In the genomic region with DNA sequence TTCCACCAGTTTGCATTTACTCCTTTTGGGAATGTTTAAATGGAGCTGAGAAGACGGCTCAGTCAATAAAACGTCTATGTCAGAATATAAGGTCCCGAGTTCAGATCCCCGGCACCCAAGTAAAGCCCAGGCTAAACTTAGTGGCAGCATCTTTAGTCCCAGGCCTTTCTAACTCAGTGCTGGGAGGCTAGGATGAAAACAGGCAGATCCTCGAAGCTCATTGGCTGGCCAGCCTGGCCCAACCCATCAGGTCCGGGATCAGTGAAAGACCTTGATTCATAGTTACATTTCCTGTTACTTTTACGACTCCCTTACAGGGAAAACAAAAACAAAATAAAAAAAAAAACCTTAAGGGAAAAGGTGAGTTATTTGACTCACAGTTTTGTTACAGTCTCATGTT, we compare ENCODE assay signal across 19 mouse cellular contexts. TPM values are rescaled to one million over a fixed set of nuclear protein-coding genes. Genes with fewer than 3 reads are reported as not detected.
DNase-seq lines count a peak whose midpoint lies in the region; ATAC-seq and TF ChIP-seq lines count a peak whose summit lies in the region.
"Had no signal": no experiment of that assay in that cellular context is flagged by ENCODE, and none has a peak within 500 bp of the region (broad histone marks: within the 10 kb centered on the region; RNA-seq: fewer than 3 reads in every experiment).

No protein-coding gene starts in this region.

- no peak for ATAC-seq in embryonic facial prominence, embryonic 12.5 days (ENCODE audit: insufficient number of reproducible peaks, insufficient read depth, low FRiP score, low TSS enrichment)
- no peak for ATAC-seq in liver, embryonic 16.5 days (ENCODE audit: low read depth)
- ATAC-seq in liver, embryonic 12.5 days, result no peak
- no peak for ATAC-seq in embryonic facial prominence, embryonic 15.5 days (ENCODE audit: insufficient number of reproducible peaks, low FRiP score, low TSS enrichment, low read depth)
- ATAC-seq in liver, postnatal 0 days, result no peak
- ATAC-seq: forebrain, postnatal 0 days; inflammation-experienced regulatory T-cells, adult 6 months; lung, postnatal 0 days had no signal

- no peaks in the 10 kb centered on the region for H3K9me3 ChIP-seq in embryonic facial prominence, embryonic 12.5 days
- no peaks in the 10 kb centered on the region for H3K9me3 ChIP-seq in embryonic facial prominence, embryonic 10.5 days
- H3K9me3 ChIP-seq in liver, embryonic 16.5 days (replicated peaks; ENCODE audit: control insufficient read depth, low read length), result no peaks in the 10 kb centered on the region
- no peaks in the 10 kb centered on the region for H3K9me3 ChIP-seq in liver, embryonic 12.5 days (replicated peaks)
- H3K9me3 ChIP-seq in embryonic facial prominence, embryonic 15.5 days (replicated peaks), result no peaks in the 10 kb centered on the region
- H3K9me3 ChIP-seq in liver, postnatal 0 days (ENCODE audit: low read length), result no peaks in the 10 kb centered on the region
- H3K9me3 ChIP-seq: G1E; hindbrain, embryonic 10.5 days; neural tube, embryonic 13.5 days had no signal

- WGBS in embryonic facial prominence, embryonic 12.5 days, result 60% methylated on average over 7 of the region's 7 CpGs
- WGBS in embryonic facial prominence, embryonic 10.5 days, result 55% methylated on average over 7 of the region's 7 CpGs
- 45% methylated on average over 7 of the region's 7 CpGs for WGBS in liver, embryonic 16.5 days (ENCODE audit: insufficient replicate concordance)
- WGBS in liver, embryonic 12.5 days (ENCODE audit: insufficient replicate concordance), result 46% methylated on average over 7 of the region's 7 CpGs
- WGBS in embryonic facial prominence, embryonic 15.5 days, result 62% methylated on average over 7 of the region's 7 CpGs
- whole genome bisulfite sequencing in liver, postnatal 0 days (ENCODE audit: insufficient replicate concordance), result 57% methylated on average over 7 of the region's 7 CpGs

- intact Hi-C loops in left cerebral cortex, postnatal 14 days (cut with DNase I), result loop anchor here (10.0 kb wide), 1 partner anchor 636 kb away; no protein-coding TSS in a partner anchor

- peaks cover 12% of the 10 kb centered on the region for H3K4me1 ChIP-seq in embryonic facial prominence, embryonic 12.5 days
- peaks cover 19% of the 10 kb centered on the region for H3K4me1 ChIP-seq in embryonic facial prominence, embryonic 10.5 days
- no peaks in the 10 kb centered on the region; the same call in 1 of the 2 replicates for H3K4me1 ChIP-seq in liver, embryonic 16.5 days (ENCODE audit: control insufficient read depth, low read depth, low read length)
- H3K4me1 ChIP-seq in liver, embryonic 12.5 days, result peaks cover 6% of the 10 kb centered on the region; the same call in 1 of the 2 replicates
- peaks cover 12% of the 10 kb centered on the region for H3K4me1 ChIP-seq in embryonic facial prominence, embryonic 15.5 days
- peaks cover 7% of the 10 kb centered on the region; the same call in 1 of the 2 replicates for H3K4me1 ChIP-seq in liver, postnatal 0 days (ENCODE audit: insufficient read depth)
- H3K4me1 ChIP-seq: megakaryocyte, embryonic 14.5 days; neural tube, embryonic 13.5 days had no signal

- H3K27ac ChIP-seq in embryonic facial prominence, embryonic 12.5 days, result peak overlapping the region; percentile 81
- H3K27ac ChIP-seq in embryonic facial prominence, embryonic 10.5 days (replicated peaks), result no peak overlapping the region
- H3K27ac ChIP-seq in liver, embryonic 16.5 days (ENCODE audit: low read length), result peak overlapping the region; percentile 60
- H3K27ac ChIP-seq in liver, embryonic 12.5 days, result no peak overlapping the region
- peak overlapping the region; percentile 81 for H3K27ac ChIP-seq in embryonic facial prominence, embryonic 15.5 days (replicated peaks)
- H3K27ac ChIP-seq in liver, postnatal 0 days (ENCODE audit: low read depth), result peak overlapping the region; percentile 73
- H3K27ac ChIP-seq: hindbrain, embryonic 10.5 days; neural tube, embryonic 13.5 days had no signal

- no peaks in the 10 kb centered on the region for H3K27me3 ChIP-seq in embryonic facial prominence, embryonic 12.5 days
- H3K27me3 ChIP-seq in embryonic facial prominence, embryonic 10.5 days (replicated peaks; ENCODE audit: low read depth, poor library complexity, severe bottlenecking), result no peaks in the 10 kb centered on the region
- no peaks in the 10 kb centered on the region for H3K27me3 ChIP-seq in liver, embryonic 16.5 days (ENCODE audit: control insufficient read depth, insufficient read depth, low read depth, low read length)
- peaks cover 7% of the 10 kb centered on the region; the same call in 1 of the 2 replicates for H3K27me3 ChIP-seq in liver, embryonic 12.5 days (replicated peaks)
- H3K27me3 ChIP-seq in embryonic facial prominence, embryonic 15.5 days, result no peaks in the 10 kb centered on the region
- H3K27me3 ChIP-seq in liver, postnatal 0 days (ENCODE audit: insufficient read depth, low read length), result no peaks in the 10 kb centered on the region
- H3K27me3 ChIP-seq: neural tube, embryonic 13.5 days had no signal

- no peak overlapping the region for H3K4me2 ChIP-seq in embryonic facial prominence, embryonic 12.5 days (replicated peaks)
- no peak overlapping the region for H3K4me2 ChIP-seq in liver, embryonic 16.5 days (ENCODE audit: low read depth, low read length)
- no peak overlapping the region for H3K4me2 ChIP-seq in liver, embryonic 12.5 days
- H3K4me2 ChIP-seq in embryonic facial prominence, embryonic 15.5 days (replicated peaks), result no peak overlapping the region
- H3K4me2 ChIP-seq in liver, postnatal 0 days (ENCODE audit: low read depth, low read length), result no peak overlapping the region
- H3K4me2 ChIP-seq: neural tube, embryonic 13.5 days had no signal

- H3K36me3 ChIP-seq in embryonic facial prominence, embryonic 12.5 days, result no peaks in the 10 kb centered on the region
- no peaks in the 10 kb centered on the region for H3K36me3 ChIP-seq in embryonic facial prominence, embryonic 10.5 days (replicated peaks)
- no peaks in the 10 kb centered on the region for H3K36me3 ChIP-seq in liver, embryonic 16.5 days (ENCODE audit: control insufficient read depth, insufficient read depth)
- no peaks in the 10 kb centered on the region for H3K36me3 ChIP-seq in liver, embryonic 12.5 days
- no peaks in the 10 kb centered on the region for H3K36me3 ChIP-seq in embryonic facial prominence, embryonic 15.5 days
- no peaks in the 10 kb centered on the region for H3K36me3 ChIP-seq in liver, postnatal 0 days (replicated peaks; ENCODE audit: insufficient read depth, low read length)
- H3K36me3 ChIP-seq: G1E; hindbrain, embryonic 10.5 days; neural tube, embryonic 13.5 days had no signal

- no peak for DNase-seq in embryonic facial prominence, embryonic 10.5 days (ENCODE audit: low spot score)
- no peak for DNase-seq in liver, postnatal 0 days
- no peak for DNase-seq in spleen, postnatal 36 days (ENCODE audit: low spot score in 2 of 2)
- no peak for DNase-seq in left cerebral cortex, postnatal 14 days (ENCODE audit: low spot score in 2 of 2)
- DNase-seq: cerebellum, postnatal 36 days; forebrain, postnatal 0 days; gastrocnemius, postnatal 36 days had no signal

- TF ChIP-seq CTCF in liver, postnatal 0 days (IDR thresholded peaks at IDR 0.05; ENCODE audit: low read depth), result no peak

- no peak overlapping the region for H3K9ac ChIP-seq in embryonic facial prominence, embryonic 12.5 days
- no peak overlapping the region for H3K9ac ChIP-seq in liver, embryonic 16.5 days (ENCODE audit: low read depth, low read length)
- no peak overlapping the region for H3K9ac ChIP-seq in liver, embryonic 12.5 days
- no peak overlapping the region for H3K9ac ChIP-seq in embryonic facial prominence, embryonic 15.5 days
- no peak overlapping the region for H3K9ac ChIP-seq in liver, postnatal 0 days (replicated peaks)
- H3K9ac ChIP-seq: forebrain, postnatal 0 days; neural tube, embryonic 13.5 days had no signal

- no peak for TF ChIP-seq EP300 in liver, postnatal 0 days (IDR thresholded peaks at IDR 0.05; ENCODE audit: low read depth)

- no peak overlapping the region for H3K4me3 ChIP-seq in embryonic facial prominence, embryonic 12.5 days
- no peak overlapping the region for H3K4me3 ChIP-seq in embryonic facial prominence, embryonic 10.5 days
- H3K4me3 ChIP-seq in liver, embryonic 16.5 days (ENCODE audit: low read depth, low read length), result no peak overlapping the region
- no peak overlapping the region for H3K4me3 ChIP-seq in liver, embryonic 12.5 days
- no peak overlapping the region for H3K4me3 ChIP-seq in embryonic facial prominence, embryonic 15.5 days (replicated peaks)
- H3K4me3 ChIP-seq in liver, postnatal 0 days (ENCODE audit: low read depth, low read length), result no peak overlapping the region
- H3K4me3 ChIP-seq: erythroblast, embryonic 14.5 days; hindbrain, embryonic 10.5 days; megakaryocyte, embryonic 14.5 days; neural tube, embryonic 13.5 days had no signal

RNA-seq across cellular contexts. Expression of a gene that starts 31.2 kb away (rescaled TPM):
- 0.75 and 1.2 TPM in 2 replicates for polyA plus RNA-seq in embryonic facial prominence, embryonic 12.5 days (2016; fragmentation: Nextera tagmentation; extraction: Ambion mirVana)
- polyA plus RNA-seq in embryonic facial prominence, embryonic 10.5 days (2016; fragmentation: Nextera tagmentation; extraction: Ambion mirVana), result 0.44 and 0.71 TPM in 2 replicates
- polyA plus RNA-seq in liver, embryonic 16.5 days (2015; fragmentation: Nextera tagmentation; extraction: Ambion mirVana), result 0.78 and 0.80 TPM in 2 replicates
- 0.74 and 0.85 TPM in 2 replicates for polyA plus RNA-seq in liver, embryonic 12.5 days (2016; fragmentation: Nextera tagmentation; extraction: Ambion mirVana)
- polyA plus RNA-seq in embryonic facial prominence, embryonic 15.5 days (2015; fragmentation: Nextera tagmentation; extraction: Ambion mirVana), result 2.7 and 3.5 TPM in 2 replicates
- 1.6 TPM in 2 replicates for polyA plus RNA-seq in liver, postnatal 0 days (2015; fragmentation: Nextera tagmentation; extraction: Ambion mirVana)
- 1 to 10 TPM; 7.5 to 7.8 TPM for total RNA-seq in left cerebral cortex, postnatal 14 days (2021)
- total RNA-seq: G1E had no signal
- polyA plus RNA-seq: C2C12; erythroblast, embryonic 14.5 days; G1E had no signal

RNA-seq across cellular contexts. Expression of a gene that starts 34.4 kb away (rescaled TPM):
- polyA plus RNA-seq in embryonic facial prominence, embryonic 12.5 days (2016; fragmentation: Nextera tagmentation; extraction: Ambion mirVana), result 41.6 and 42.8 TPM in 2 replicates
- 27.1 and 27.8 TPM in 2 replicates for polyA plus RNA-seq in embryonic facial prominence, embryonic 10.5 days (2016; fragmentation: Nextera tagmentation; extraction: Ambion mirVana)
- polyA plus RNA-seq in liver, embryonic 16.5 days (2015; fragmentation: Nextera tagmentation; extraction: Ambion mirVana), result 6.6 and 7.8 TPM in 2 replicates
- polyA plus RNA-seq in liver, embryonic 12.5 days (2016; fragmentation: Nextera tagmentation; extraction: Ambion mirVana), result 12.6 and 13.1 TPM in 2 replicates
- 31.1 and 32.6 TPM in 2 replicates for polyA plus RNA-seq in embryonic facial prominence, embryonic 15.5 days (2015; fragmentation: Nextera tagmentation; extraction: Ambion mirVana)
- polyA plus RNA-seq in liver, postnatal 0 days (2015; fragmentation: Nextera tagmentation; extraction: Ambion mirVana), result 10.1 and 10.7 TPM in 2 replicates
- total RNA-seq in left cerebral cortex, postnatal 14 days (2021), result 10 to 100 TPM; 41.5 to 46.1 TPM

RNA-seq across cellular contexts. Expression of a gene that starts 38.2 kb away (rescaled TPM):
- polyA plus RNA-seq in embryonic facial prominence, embryonic 12.5 days (2016; fragmentation: Nextera tagmentation; extraction: Ambion mirVana), result 21.1 and 21.9 TPM in 2 replicates
- 17.7 and 18.4 TPM in 2 replicates for polyA plus RNA-seq in embryonic facial prominence, embryonic 10.5 days (2016; fragmentation: Nextera tagmentation; extraction: Ambion mirVana)
- polyA plus RNA-seq in liver, embryonic 16.5 days (2015; fragmentation: Nextera tagmentation; extraction: Ambion mirVana), result 6.4 and 8.2 TPM in 2 replicates
- polyA plus RNA-seq in liver, embryonic 12.5 days (2016; fragmentation: Nextera tagmentation; extraction: Ambion mirVana), result 13.5 and 14.1 TPM in 2 replicates
- polyA plus RNA-seq in embryonic facial prominence, embryonic 15.5 days (2015; fragmentation: Nextera tagmentation; extraction: Ambion mirVana), result 21.0 and 21.8 TPM in 2 replicates
- polyA plus RNA-seq in liver, postnatal 0 days (2015; fragmentation: Nextera tagmentation; extraction: Ambion mirVana), result 8.2 and 8.3 TPM in 2 replicates
- total RNA-seq in left cerebral cortex, postnatal 14 days (2021), result 10 to 100 TPM; 28.3 to 30.9 TPM

Comparison
In these comparisons a context has a peak if more than half of its experiments do, and no peak if none do; other contexts are left out.
1. H3K27ac ChIP-seq: peak in embryonic facial prominence, embryonic 12.5 days (single experiment), liver, embryonic 16.5 days (single experiment), embryonic facial prominence, embryonic 15.5 days (single experiment) and liver, postnatal 0 days (single experiment); none in embryonic facial prominence, embryonic 10.5 days (single experiment) and liver, embryonic 12.5 days (single experiment).